Mouse (Mus musculus): ENCODE data around the gene Nbea. TPM values are rescaled to one million over a fixed set of nuclear protein-coding genes. Genes with fewer than 3 reads are reported as not detected.

Gene Nbea
- polyA plus RNA-seq, 1 experiment from 2014 or later, result 15.7 TPM

DNA sequence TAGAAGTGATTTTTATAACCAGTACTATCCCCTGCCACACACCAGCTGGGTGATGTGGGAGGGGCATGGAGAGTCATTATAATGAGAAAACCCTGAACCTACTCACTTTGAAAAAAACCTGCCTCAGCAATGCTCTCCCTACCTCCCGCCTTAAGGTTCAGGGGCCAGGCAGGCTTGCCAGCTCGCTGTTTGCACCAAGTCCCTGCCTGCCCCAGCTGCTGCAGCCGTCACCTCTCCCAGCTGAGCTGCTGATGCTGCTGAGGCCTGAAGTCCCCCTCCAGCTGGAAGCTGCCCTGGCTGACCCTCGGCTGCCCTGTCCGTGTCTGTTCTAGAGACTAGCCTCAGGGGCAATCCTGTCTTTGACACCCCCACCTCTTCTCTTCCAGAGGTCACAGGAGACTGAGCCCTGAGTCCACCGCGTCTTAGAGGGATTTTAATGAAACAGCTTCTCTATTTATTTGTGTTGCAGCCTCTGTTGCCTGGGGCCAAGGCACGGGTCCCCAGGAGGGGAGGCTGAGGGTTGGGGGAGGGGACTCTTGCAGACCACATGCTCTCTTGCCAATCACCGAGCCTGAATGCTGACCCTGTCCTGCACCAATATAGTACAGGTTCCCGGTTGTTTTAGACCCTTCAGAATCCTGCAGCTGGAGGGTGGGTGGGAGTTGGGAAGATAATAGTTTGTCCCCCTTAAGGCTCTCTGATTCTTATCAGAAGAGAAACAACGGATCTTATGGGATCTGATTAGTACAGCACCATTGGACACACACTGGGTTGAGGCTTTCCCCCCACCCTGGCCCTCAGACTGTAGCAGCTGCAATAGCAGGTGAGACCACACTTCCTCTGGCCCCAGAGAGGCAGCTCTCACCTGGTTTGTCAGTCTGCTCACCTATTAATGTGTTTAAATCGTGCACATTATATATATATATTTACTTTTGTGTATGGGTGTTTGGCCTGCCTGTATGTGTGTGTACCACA, 595.2 kb downstream of the Nbea start:
- Histone ChIP-seq H3K27me3 (ENCODE audit: control insufficient read depth, insufficient read depth, low read length) (no peaks in the 10 kb centered on the region), H3K9me3 (ENCODE audit: control insufficient read depth, low read length) (no peaks in the 10 kb centered on the region), H3K27ac (replicated peaks in 1 of 2; ENCODE audit: control insufficient read depth in 1 of 2, insufficient read depth in 1 of 2, low read depth in 2 of 2, low read length in 2 of 2) (no peak overlapping the region), H3K4me2 (ENCODE audit: low read length) (no peak overlapping the region), H3K9ac (ENCODE audit: low read length) (no peak overlapping the region), H3K36me3 (ENCODE audit: control insufficient read depth, insufficient read depth, low read length) (no peaks in the 10 kb centered on the region), H3K4me3 (ENCODE audit: control insufficient read depth in 1 of 2, insufficient read depth in 1 of 2, low read depth in 1 of 2, low read length in 2 of 2) (no peak overlapping the region), H3K4me1 (ENCODE audit: control insufficient read depth in 2 of 2, insufficient read depth in 2 of 2, low read length in 2 of 2) (peaks cover 0 to 4% of the 10 kb centered on the region in 2 experiments; a peak in 1 of 4 replicates)
- WGBS, result 23% methylated on average over 12 of the region's 12 CpGs
- no peak for ATAC-seq (ENCODE audit: insufficient number of reproducible peaks, insufficient read depth, low FRiP score, low read depth)

DNA sequence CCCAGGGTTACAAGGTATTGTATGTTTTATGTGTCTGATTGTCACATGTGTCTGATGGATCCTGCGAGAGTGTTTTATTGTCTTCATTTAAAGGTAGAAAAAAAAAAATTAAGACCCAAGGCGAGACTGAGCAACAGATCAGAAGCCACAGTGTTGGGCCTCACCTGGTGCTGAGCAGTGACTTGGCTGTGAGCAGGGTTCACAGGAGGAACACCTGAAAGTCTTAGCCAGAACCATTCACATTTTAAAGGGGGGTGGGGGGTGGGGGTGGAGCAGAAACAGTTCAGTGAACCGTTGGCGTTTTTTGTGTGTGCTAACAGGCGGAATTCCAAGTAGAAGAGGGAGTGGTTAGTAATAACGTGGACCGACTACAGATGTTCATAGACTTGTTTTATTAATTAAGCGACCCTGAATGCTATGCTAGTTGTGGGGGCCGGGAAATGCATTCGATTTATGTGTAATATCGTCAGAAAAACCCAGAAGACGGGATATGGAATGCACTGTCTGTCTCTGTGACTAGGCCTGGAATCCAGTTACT, 596.0 kb downstream of the Nbea start:
- H3K27ac ChIP-seq (replicated peaks in 1 of 2; ENCODE audit: control insufficient read depth in 1 of 2, insufficient read depth in 1 of 2, low read depth in 2 of 2, low read length in 2 of 2), result no peak overlapping the region
- no peak overlapping the region for H3K9ac ChIP-seq (ENCODE audit: low read length)
- H3K4me1 ChIP-seq (ENCODE audit: control insufficient read depth in 2 of 2, insufficient read depth in 2 of 2, low read length in 2 of 2), result peaks cover 0 to 4% of the 10 kb centered on the region in 2 experiments; a peak in 1 of 4 replicates
- no peaks in the 10 kb centered on the region for H3K27me3 ChIP-seq (ENCODE audit: control insufficient read depth, insufficient read depth, low read length)
- no peak overlapping the region for H3K4me3 ChIP-seq (ENCODE audit: control insufficient read depth in 1 of 2, insufficient read depth in 1 of 2, low read depth in 1 of 2, low read length in 2 of 2)
- WGBS, result 65% methylated on average over 12 of the region's 12 CpGs
- no peaks in the 10 kb centered on the region for H3K9me3 ChIP-seq (ENCODE audit: control insufficient read depth, low read length)
- no peaks in the 10 kb centered on the region for H3K36me3 ChIP-seq (ENCODE audit: control insufficient read depth, insufficient read depth, low read length)
- ATAC-seq (ENCODE audit: insufficient number of reproducible peaks, insufficient read depth, low FRiP score, low read depth), result no peak
- no peak overlapping the region for H3K4me2 ChIP-seq (ENCODE audit: low read length)
